Comparison of ENCODE assay signal across 29 mouse cellular contexts in the genomic region with DNA sequence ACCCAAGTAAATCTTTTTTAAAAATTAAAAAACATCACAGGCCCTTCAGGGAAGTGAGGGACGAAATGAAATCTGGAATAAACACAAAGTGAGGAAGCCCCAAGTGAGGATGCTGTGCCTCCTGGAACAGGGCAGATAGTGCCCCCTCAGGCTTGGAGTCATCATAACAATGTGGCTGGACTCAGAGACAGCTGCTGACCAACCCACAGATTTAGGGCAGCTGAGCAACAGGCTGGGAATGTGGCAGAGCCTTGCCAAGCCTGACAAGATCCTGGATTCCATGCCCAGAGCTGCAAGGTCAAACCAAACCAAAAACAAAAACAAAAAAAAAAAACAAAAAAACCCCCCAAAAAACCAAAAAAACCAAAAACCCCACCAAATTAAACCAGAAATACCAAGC. TPM values are rescaled to one million over a fixed set of nuclear protein-coding genes. Genes with fewer than 3 reads are reported as not detected.
"Had no signal": no experiment of that assay in that cellular context is flagged by ENCODE, and none has a peak within 500 bp of the region (broad histone marks: within the 10 kb centered on the region; RNA-seq: fewer than 3 reads in every experiment).

No protein-coding gene starts in this region.

- H3K27me3 ChIP-seq: kidney, embryonic 15.5 days; limb, embryonic 12.5 days; limb, embryonic 15.5 days; lung, embryonic 15.5 days; midbrain, embryonic 12.5 days; midbrain, embryonic 15.5 days; neural tube, embryonic 13.5 days had no signal

- ATAC-seq: liver, postnatal 0 days; midbrain, embryonic 15.5 days had no signal

- H3K4me3 ChIP-seq: kidney, embryonic 15.5 days; limb, embryonic 12.5 days; limb, embryonic 15.5 days; lung, embryonic 15.5 days; midbrain, embryonic 12.5 days; midbrain, embryonic 15.5 days; neural tube, embryonic 13.5 days had no signal

- H3K9me3 ChIP-seq: limb, embryonic 15.5 days; lung, embryonic 15.5 days; midbrain, embryonic 12.5 days; midbrain, embryonic 15.5 days had no signal

- H3K36me3 ChIP-seq: lung, embryonic 15.5 days; midbrain, embryonic 15.5 days had no signal

- H3K4me1 ChIP-seq: kidney, embryonic 15.5 days; limb, embryonic 12.5 days; limb, embryonic 15.5 days; lung, embryonic 15.5 days; midbrain, embryonic 12.5 days; midbrain, embryonic 15.5 days; neural tube, embryonic 13.5 days had no signal

- H3K4me2 ChIP-seq: kidney, embryonic 15.5 days; limb, embryonic 12.5 days; limb, embryonic 15.5 days; liver, embryonic 11.5 days; lung, embryonic 15.5 days; midbrain, embryonic 12.5 days; midbrain, embryonic 15.5 days; neural tube, embryonic 13.5 days had no signal

- DNase-seq: kidney, postnatal 14 days; kidney, postnatal 4 days; left cerebral cortex, postnatal 4 days; liver, postnatal 0 days; lung, postnatal 14 days; lung, postnatal 4 days; retina, postnatal 1 day; thymus, adult 2 months; thymus, postnatal 14 days; thymus, postnatal 4 days had no signal

- H3K9ac ChIP-seq: kidney, embryonic 15.5 days; limb, embryonic 12.5 days; limb, embryonic 15.5 days; liver, embryonic 14.5 days; liver, postnatal 0 days; lung, embryonic 15.5 days; midbrain, embryonic 12.5 days; midbrain, embryonic 15.5 days; neural tube, embryonic 13.5 days had no signal

- H3K27ac ChIP-seq: kidney, embryonic 15.5 days; limb, embryonic 12.5 days; limb, embryonic 15.5 days; liver, embryonic 14.5 days; lung, embryonic 15.5 days; midbrain, embryonic 12.5 days; midbrain, embryonic 15.5 days; neural tube, embryonic 13.5 days had no signal

RNA-seq across cellular contexts. Expression of gene 2610028H24Rik, which starts 12.4 kb away (rescaled TPM):
- total RNA-seq: layer of hippocampus, adult 18-20 months; layer of hippocampus, postnatal 14 days; left cerebral cortex, adult 8-10 months; left cerebral cortex, postnatal 14 days; left cerebral cortex, postnatal 4 days; megakaryocyte progenitor cell, adult 5-6 weeks; neutrophil, adult 5-6 weeks had no signal
- polyA plus RNA-seq: kidney, embryonic 15.5 days; limb, embryonic 12.5 days; limb, embryonic 15.5 days; liver, embryonic 11.5 days; liver, embryonic 14.5 days; liver, postnatal 0 days; midbrain, embryonic 12.5 days; midbrain, embryonic 15.5 days; neural tube, embryonic 13.5 days; small intestine, adult 2 months; spleen, adult 2 months had no signal

RNA-seq across cellular contexts. Expression of gene AC141477.1, which starts 21.0 kb away (rescaled TPM):
- total RNA-seq: layer of hippocampus, adult 18-20 months; layer of hippocampus, postnatal 14 days; left cerebral cortex, adult 8-10 months; left cerebral cortex, postnatal 14 days; left cerebral cortex, postnatal 4 days had no signal
- polyA plus RNA-seq: kidney, embryonic 15.5 days; limb, embryonic 12.5 days; limb, embryonic 15.5 days; liver, embryonic 11.5 days; liver, embryonic 14.5 days; liver, postnatal 0 days; lung, embryonic 15.5 days; midbrain, embryonic 12.5 days; midbrain, embryonic 15.5 days; neural tube, embryonic 13.5 days; small intestine, adult 2 months; spleen, adult 2 months; stomach, embryonic 16.5 days; testis, adult 2 months; thymus, adult 2 months had no signal
